In the genomic region with DNA sequence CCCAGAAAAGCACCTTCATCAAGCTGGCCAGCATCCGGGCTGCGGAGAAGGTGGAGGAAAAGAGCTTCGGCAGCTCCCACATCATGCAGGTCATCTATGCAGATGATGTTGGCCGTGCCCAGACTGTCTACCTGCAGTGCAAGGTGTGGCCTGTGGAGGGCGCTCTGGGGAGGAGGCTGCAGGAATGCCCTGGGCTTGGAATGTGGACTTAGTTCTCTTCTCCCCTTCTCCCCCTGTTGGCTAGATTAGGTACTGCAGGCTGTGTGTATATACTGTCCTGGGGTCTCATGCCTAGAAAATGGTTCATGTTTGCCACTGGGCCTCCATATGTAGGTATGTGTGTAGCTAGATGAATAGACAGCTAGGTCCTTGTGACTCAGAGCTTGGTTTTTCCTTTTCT, we compare ENCODE assay signal across 8 mouse cellular contexts. TPM values are rescaled to one million over a fixed set of nuclear protein-coding genes. Genes with fewer than 3 reads are reported as not detected.
DNase-seq lines count a peak whose midpoint lies in the region; ATAC-seq and TF ChIP-seq lines count a peak whose summit lies in the region.

No protein-coding gene starts in this region.

- H3K27me3 ChIP-seq in forebrain, embryonic 14.5 days (replicated peaks; ENCODE audit: control insufficient read depth, insufficient read depth, low read length), result no peaks in the 10 kb centered on the region
- 0 out of 2 replicates have a peak, but pooled peaks cover 2% of the 10 kb centered on the region for H3K27me3 ChIP-seq in forebrain, embryonic 16.5 days (replicated peaks; ENCODE audit: control insufficient read depth, insufficient read depth, low read length)
- peaks cover 14% of the 10 kb centered on the region for H3K27me3 ChIP-seq in midbrain, embryonic 11.5 days (ENCODE audit: control insufficient read depth, insufficient read depth, low read length)
- peaks cover 9% of the 10 kb centered on the region; the same call in 1 of the 2 replicates for H3K27me3 ChIP-seq in midbrain, embryonic 15.5 days (replicated peaks)
- no peaks in the 10 kb centered on the region for H3K27me3 ChIP-seq in stomach, postnatal 0 days (ENCODE audit: control insufficient read depth, insufficient read depth, low read length)

- ATAC-seq in forebrain, embryonic 14.5 days, result no peak
- no peak for ATAC-seq in forebrain, embryonic 16.5 days
- no peak for ATAC-seq in midbrain, embryonic 11.5 days (ENCODE audit: low FRiP score)
- no peak for ATAC-seq in midbrain, embryonic 15.5 days (replicated peaks)
- ATAC-seq in stomach, postnatal 0 days (ENCODE audit: low FRiP score, low TSS enrichment), result no peak

- peak; percentile 17 for DNase-seq in forebrain, embryonic 14.5 days (ENCODE audit: low spot score)
- DNase-seq in midbrain, embryonic 11.5 days (ENCODE audit: low spot score, missing footprints), result peak; percentile 92
- DNase-seq in stomach, postnatal 0 days (ENCODE audit: low spot score), result peak; percentile 40
- no peak for DNase-seq in left cerebral cortex, postnatal 25 days (ENCODE audit: low spot score in 2 of 2)
- DNase-seq in left cerebral cortex, adult 8-10 months (ENCODE audit: low spot score in 2 of 2), result no peak

- H3K9me3 ChIP-seq in forebrain, embryonic 14.5 days (replicated peaks; ENCODE audit: control insufficient read depth, low read length), result no peaks in the 10 kb centered on the region
- no peaks in the 10 kb centered on the region for H3K9me3 ChIP-seq in forebrain, embryonic 16.5 days (ENCODE audit: control insufficient read depth, low read length)
- no peaks in the 10 kb centered on the region for H3K9me3 ChIP-seq in midbrain, embryonic 11.5 days (ENCODE audit: control insufficient read depth, low read length)
- no peaks in the 10 kb centered on the region for H3K9me3 ChIP-seq in midbrain, embryonic 15.5 days
- no peaks in the 10 kb centered on the region for H3K9me3 ChIP-seq in stomach, postnatal 0 days (ENCODE audit: control insufficient read depth, low read length)

- WGBS in forebrain, embryonic 14.5 days, result 93% methylated on average over 5 of the region's 5 CpGs
- WGBS in forebrain, embryonic 16.5 days, result 91% methylated on average over 5 of the region's 5 CpGs
- WGBS in midbrain, embryonic 11.5 days, result 88% methylated on average over 5 of the region's 5 CpGs
- 87% methylated on average over 5 of the region's 5 CpGs for WGBS in midbrain, embryonic 15.5 days
- 87% methylated on average over 5 of the region's 5 CpGs for WGBS in stomach, postnatal 0 days

- H3K4me3 ChIP-seq in forebrain, embryonic 14.5 days (ENCODE audit: low read depth, low read length), result no peak overlapping the region
- no peak overlapping the region for H3K4me3 ChIP-seq in forebrain, embryonic 16.5 days (replicated peaks; ENCODE audit: low read length)
- no peak overlapping the region for H3K4me3 ChIP-seq in midbrain, embryonic 11.5 days (ENCODE audit: low read depth, low read length)
- H3K4me3 ChIP-seq in midbrain, embryonic 15.5 days, result no peak overlapping the region
- no peak overlapping the region for H3K4me3 ChIP-seq in cortical plate, adult 2 months (ENCODE audit: insufficient read depth, low read length)
- no peak overlapping the region for H3K4me3 ChIP-seq in stomach, postnatal 0 days (ENCODE audit: low read depth, low read length)

- TF ChIP-seq POLR2A in cortical plate, adult 2 months (IDR thresholded peaks at IDR 0.05; ENCODE audit: extremely low read depth, insufficient read depth, low read length), result no peak

- intact Hi-C loops in left cerebral cortex, postnatal 25 days (cut with DNase I), result no loop called here

- no peak overlapping the region for H3K9ac ChIP-seq in forebrain, embryonic 14.5 days (ENCODE audit: low read length)
- H3K9ac ChIP-seq in forebrain, embryonic 16.5 days (replicated peaks; ENCODE audit: low read depth, low read length), result no peak overlapping the region
- H3K9ac ChIP-seq in midbrain, embryonic 11.5 days (ENCODE audit: low read length), result no peak overlapping the region
- no peak overlapping the region for H3K9ac ChIP-seq in midbrain, embryonic 15.5 days
- no peak overlapping the region for H3K9ac ChIP-seq in stomach, postnatal 0 days (ENCODE audit: low read length)

- no peak overlapping the region for H3K4me2 ChIP-seq in forebrain, embryonic 14.5 days (ENCODE audit: low read length)
- no peak overlapping the region for H3K4me2 ChIP-seq in forebrain, embryonic 16.5 days (ENCODE audit: low read length)
- no peak overlapping the region for H3K4me2 ChIP-seq in midbrain, embryonic 11.5 days
- H3K4me2 ChIP-seq in midbrain, embryonic 15.5 days, result no peak overlapping the region
- no peak overlapping the region for H3K4me2 ChIP-seq in stomach, postnatal 0 days (replicated peaks; ENCODE audit: low read depth)

- H3K36me3 ChIP-seq in forebrain, embryonic 14.5 days (ENCODE audit: control insufficient read depth, insufficient read depth, low read length), result no peaks in the 10 kb centered on the region
- no peaks in the 10 kb centered on the region for H3K36me3 ChIP-seq in forebrain, embryonic 16.5 days (ENCODE audit: control insufficient read depth, insufficient read depth)
- no peaks in the 10 kb centered on the region for H3K36me3 ChIP-seq in midbrain, embryonic 11.5 days (ENCODE audit: control insufficient read depth, insufficient read depth, low read length)
- no peaks in the 10 kb centered on the region for H3K36me3 ChIP-seq in midbrain, embryonic 15.5 days (replicated peaks)
- H3K36me3 ChIP-seq in stomach, postnatal 0 days (ENCODE audit: control insufficient read depth, insufficient read depth, low read length), result no peaks in the 10 kb centered on the region

- peak; percentile 15; the same call in 1 of the 2 replicates for TF ChIP-seq CTCF in cortical plate, adult 2 months (IDR thresholded peaks at IDR 0.05; ENCODE audit: extremely low read depth, insufficient read depth, low read length)
- TF ChIP-seq CTCF in stomach, postnatal 0 days (IDR thresholded peaks at IDR 0.05; ENCODE audit: low read depth), result peak; percentile 69

- no peak for TF ChIP-seq EP300 in stomach, postnatal 0 days (optimal IDR thresholded peaks at IDR 0.05)

- no peak overlapping the region for H3K27ac ChIP-seq in forebrain, embryonic 14.5 days (ENCODE audit: low read depth, low read length)
- no peak overlapping the region for H3K27ac ChIP-seq in forebrain, embryonic 16.5 days (ENCODE audit: low read length)
- no peak overlapping the region for H3K27ac ChIP-seq in midbrain, embryonic 11.5 days (ENCODE audit: low read depth, low read length)
- no peak overlapping the region for H3K27ac ChIP-seq in midbrain, embryonic 15.5 days
- H3K27ac ChIP-seq in cortical plate, adult 2 months (ENCODE audit: insufficient read depth, low read length), result no peak overlapping the region
- no peak overlapping the region for H3K27ac ChIP-seq in stomach, postnatal 0 days (replicated peaks)

- H3K4me1 ChIP-seq in forebrain, embryonic 14.5 days (ENCODE audit: control insufficient read depth, insufficient read depth, low read length), result no peaks in the 10 kb centered on the region
- H3K4me1 ChIP-seq in forebrain, embryonic 16.5 days (replicated peaks; ENCODE audit: control insufficient read depth, insufficient read depth, low read length), result peaks cover 6% of the 10 kb centered on the region; the same call in 1 of the 2 replicates
- no peaks in the 10 kb centered on the region for H3K4me1 ChIP-seq in midbrain, embryonic 11.5 days (ENCODE audit: control insufficient read depth, insufficient read depth, low read length)
- H3K4me1 ChIP-seq in midbrain, embryonic 15.5 days, result peaks cover 7% of the 10 kb centered on the region
- H3K4me1 ChIP-seq in cortical plate, adult 2 months (ENCODE audit: control insufficient read depth, insufficient read depth, low read length), result no peaks in the 10 kb centered on the region
- H3K4me1 ChIP-seq in stomach, postnatal 0 days (replicated peaks; ENCODE audit: control insufficient read depth, insufficient read depth), result peaks cover 3% of the 10 kb centered on the region; the same call in 1 of the 2 replicates

RNA-seq across cellular contexts. Expression of gene Polr2j, which starts 11.9 kb away (rescaled TPM):
- 255 and 310 TPM in 2 replicates for polyA plus RNA-seq in forebrain, embryonic 14.5 days (2014; fragmentation: Nextera tagmentation; extraction: Ambion mirVana)
- 214 and 228 TPM in 2 replicates for polyA plus RNA-seq in forebrain, embryonic 16.5 days (2015; fragmentation: Nextera tagmentation; extraction: Ambion mirVana)
- 257 and 265 TPM in 2 replicates for polyA plus RNA-seq in midbrain, embryonic 11.5 days (2014; fragmentation: Nextera tagmentation; extraction: Ambion mirVana)
- 196 and 200 TPM in 2 replicates for polyA plus RNA-seq in midbrain, embryonic 15.5 days (2015; fragmentation: Nextera tagmentation; extraction: Ambion mirVana)
- polyA plus RNA-seq in cortical plate, adult 2 months (2012; rRNA removed), result 121 and 126 TPM in 2 replicates
- 171 TPM in 2 replicates for polyA plus RNA-seq in stomach, postnatal 0 days (2015; fragmentation: Nextera tagmentation; extraction: Ambion mirVana)
- total RNA-seq in left cerebral cortex, postnatal 25 days (2021), result 10 to 100 TPM; 71.5 to 83.9 TPM
- total RNA-seq in left cerebral cortex, adult 8-10 months (2022), result 10 to 100 TPM; 66.2 to 83.2 (median 70.9) TPM

RNA-seq across cellular contexts. Expression of gene Rasa4, which starts 20.8 kb away (rescaled TPM):
- 4.9 and 6.7 TPM in 2 replicates for polyA plus RNA-seq in forebrain, embryonic 14.5 days (2014; fragmentation: Nextera tagmentation; extraction: Ambion mirVana)
- 5.9 and 9.1 TPM in 2 replicates for polyA plus RNA-seq in forebrain, embryonic 16.5 days (2015; fragmentation: Nextera tagmentation; extraction: Ambion mirVana)
- 5.9 and 6.9 TPM in 2 replicates for polyA plus RNA-seq in midbrain, embryonic 11.5 days (2014; fragmentation: Nextera tagmentation; extraction: Ambion mirVana)
- 22.0 and 22.8 TPM in 2 replicates for polyA plus RNA-seq in midbrain, embryonic 15.5 days (2015; fragmentation: Nextera tagmentation; extraction: Ambion mirVana)
- 6.5 and 7.4 TPM in 2 replicates for polyA plus RNA-seq in cortical plate, adult 2 months (2012; rRNA removed)
- polyA plus RNA-seq in stomach, postnatal 0 days (2015; fragmentation: Nextera tagmentation; extraction: Ambion mirVana), result 4.0 and 4.7 TPM in 2 replicates
- 1 to 10 TPM; 3.5 to 5.0 TPM for total RNA-seq in left cerebral cortex, postnatal 25 days (2021)
- total RNA-seq in left cerebral cortex, adult 8-10 months (2022), result 10 to 100 TPM in 1 of 4 experiments, 1 to 10 TPM in 3; 6.2 to 13.4 (median 8.0) TPM

RNA-seq across cellular contexts. Expression of gene Lrwd1, which starts 31.4 kb away (rescaled TPM):
- polyA plus RNA-seq in forebrain, embryonic 14.5 days (2014; fragmentation: Nextera tagmentation; extraction: Ambion mirVana), result 33.2 and 35.8 TPM in 2 replicates
- 32.1 and 32.7 TPM in 2 replicates for polyA plus RNA-seq in forebrain, embryonic 16.5 days (2015; fragmentation: Nextera tagmentation; extraction: Ambion mirVana)
- 36.0 and 40.9 TPM in 2 replicates for polyA plus RNA-seq in midbrain, embryonic 11.5 days (2014; fragmentation: Nextera tagmentation; extraction: Ambion mirVana)
- 28.6 and 30.7 TPM in 2 replicates for polyA plus RNA-seq in midbrain, embryonic 15.5 days (2015; fragmentation: Nextera tagmentation; extraction: Ambion mirVana)
- polyA plus RNA-seq in cortical plate, adult 2 months (2012; rRNA removed), result 18.2 and 19.8 TPM in 2 replicates
- 8.5 and 9.2 TPM in 2 replicates for polyA plus RNA-seq in stomach, postnatal 0 days (2015; fragmentation: Nextera tagmentation; extraction: Ambion mirVana)
- 10 to 100 TPM; 13.3 TPM for total RNA-seq in left cerebral cortex, postnatal 25 days (2021)
- total RNA-seq in left cerebral cortex, adult 8-10 months (2022), result 10 to 100 TPM; 11.6 to 14.9 (median 13.4) TPM

RNA-seq across cellular contexts. Expression of gene Alkbh4, which starts 31.4 kb away (rescaled TPM):
- polyA plus RNA-seq in forebrain, embryonic 14.5 days (2014; fragmentation: Nextera tagmentation; extraction: Ambion mirVana), result 13.0 and 14.6 TPM in 2 replicates
- 18.0 and 19.4 TPM in 2 replicates for polyA plus RNA-seq in forebrain, embryonic 16.5 days (2015; fragmentation: Nextera tagmentation; extraction: Ambion mirVana)
- polyA plus RNA-seq in midbrain, embryonic 11.5 days (2014; fragmentation: Nextera tagmentation; extraction: Ambion mirVana), result 15.7 and 18.9 TPM in 2 replicates
- 22.3 and 22.8 TPM in 2 replicates for polyA plus RNA-seq in midbrain, embryonic 15.5 days (2015; fragmentation: Nextera tagmentation; extraction: Ambion mirVana)
- polyA plus RNA-seq in cortical plate, adult 2 months (2012; rRNA removed), result 10.4 and 11.3 TPM in 2 replicates
- polyA plus RNA-seq in stomach, postnatal 0 days (2015; fragmentation: Nextera tagmentation; extraction: Ambion mirVana), result 9.4 and 10.3 TPM in 2 replicates
- 1 to 10 TPM; 8.1 to 9.4 TPM for total RNA-seq in left cerebral cortex, postnatal 25 days (2021)
- total RNA-seq in left cerebral cortex, adult 8-10 months (2022), result 10 to 100 TPM in 2 of 4 experiments, 1 to 10 TPM in 2; 8.5 to 12.2 (median 9.9) TPM

RNA-seq across cellular contexts. Expression of gene Upk3bl, which starts 50.2 kb away (rescaled TPM):
- polyA plus RNA-seq in forebrain, embryonic 14.5 days (2014; fragmentation: Nextera tagmentation; extraction: Ambion mirVana), result not detected in 2 replicates
- not detected in 2 replicates for polyA plus RNA-seq in forebrain, embryonic 16.5 days (2015; fragmentation: Nextera tagmentation; extraction: Ambion mirVana)
- 0.29 and 0.88 TPM in 2 replicates for polyA plus RNA-seq in midbrain, embryonic 11.5 days (2014; fragmentation: Nextera tagmentation; extraction: Ambion mirVana)
- not detected in 2 replicates for polyA plus RNA-seq in midbrain, embryonic 15.5 days (2015; fragmentation: Nextera tagmentation; extraction: Ambion mirVana)
- 0.45 and 0.61 TPM in 2 replicates for polyA plus RNA-seq in cortical plate, adult 2 months (2012; rRNA removed)
- 27.4 and 56.0 TPM in 2 replicates for polyA plus RNA-seq in stomach, postnatal 0 days (2015; fragmentation: Nextera tagmentation; extraction: Ambion mirVana)
- not detected for total RNA-seq in left cerebral cortex, postnatal 25 days (2021)
- under 1 TPM in 2 of 4 experiments, not detected in 2; 0.59 to 0.81 TPM for total RNA-seq in left cerebral cortex, adult 8-10 months (2022)

Comparison
In these comparisons a context has a peak if more than half of its experiments do, and no peak if none do; other contexts are left out.
1. DNase-seq: peak in forebrain, embryonic 14.5 days (single experiment), midbrain, embryonic 11.5 days (single experiment) and stomach, postnatal 0 days (single experiment); none in left cerebral cortex, postnatal 25 days (0 of 2) and left cerebral cortex, adult 8-10 months (0 of 2).